Mouse (Mus musculus) heart, postnatal 0 days (tissue): ENCODE results near the gene Fstl1.

Experiments used
- CTCF ChIP-seq: IDR thresholded peaks from 2 replicates; pipeline ENCODE4 v1.5.1; 2016; ENCODE audit warnings: antibody characterized with exemption, control low read depth, low read depth
- EP300 ChIP-seq: IDR thresholded peaks from 2 replicates; pipeline ENCODE4 v1.6.1; 2016; ENCODE audit warnings: antibody characterized with exemption, low read depth

DNA sequence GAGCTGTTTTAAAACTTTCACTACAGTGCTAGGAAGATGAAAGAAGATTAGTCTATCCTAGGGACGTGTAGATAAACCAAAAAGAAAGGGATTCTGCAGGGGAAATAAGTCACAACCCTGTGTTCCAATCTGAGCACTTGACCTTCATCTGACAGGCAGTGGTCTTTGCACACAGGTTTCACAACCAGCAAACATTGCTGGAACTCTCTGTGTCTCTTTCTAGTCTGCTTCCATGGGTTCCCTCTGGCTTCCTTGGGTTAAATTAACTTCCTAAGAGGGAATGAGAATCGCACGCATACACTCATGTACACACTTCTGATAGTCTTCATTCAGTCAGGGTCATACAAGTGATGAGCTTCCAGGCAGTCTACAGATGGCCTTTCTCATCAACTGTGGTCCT is 87.2 kb downstream of the Fstl1 start:
- TF ChIP-seq EP300 = no peak
- TF ChIP-seq CTCF = no peak
